Mouse (Mus musculus): ENCODE measurements around the gene Rhbdd1. TPM values are rescaled to one million over a fixed set of nuclear protein-coding genes. Genes with fewer than 3 reads are reported as not detected.

The Rhbdd1 gene
- polyA plus RNA-seq, 1 experiment from 2014 or later, result 8.6 TPM

Small RNA genes lying within 50 kb of the gene (microRNA-seq; reads per million reads assigned to microRNA genes)
- not detected for gene Gm22112

Other genes with a start within 250 kb of the Rhbdd1 start
- 3.2 and 4.9 TPM in 2 replicates for gene Gm9747, start 83.3 kb upstream of the Rhbdd1 start, polyA plus RNA-seq (2015; fragmentation: Nextera tagmentation; extraction: Ambion mirVana)
- gene Irs1, start 25.0 kb upstream of the Rhbdd1 start, polyA plus RNA-seq (2015; fragmentation: Nextera tagmentation; extraction: Ambion mirVana), result 1.1 and 1.2 TPM in 2 replicates